Mouse (Mus musculus) lung, postnatal 0 days (tissue): ENCODE data around the gene Man1b1.

Source experiments
- CTCF ChIP-seq: IDR thresholded peaks from 2 replicates; pipeline ENCODE4 v1.5.1; 2016; ENCODE audit warnings: antibody characterized with exemption, mild to moderate bottlenecking
- EP300 ChIP-seq: IDR thresholded peaks from 2 replicates; pipeline ENCODE4 v1.6.1; 2016; ENCODE audit warnings: antibody characterized with exemption, mild to moderate bottlenecking, control low read depth

DNA sequence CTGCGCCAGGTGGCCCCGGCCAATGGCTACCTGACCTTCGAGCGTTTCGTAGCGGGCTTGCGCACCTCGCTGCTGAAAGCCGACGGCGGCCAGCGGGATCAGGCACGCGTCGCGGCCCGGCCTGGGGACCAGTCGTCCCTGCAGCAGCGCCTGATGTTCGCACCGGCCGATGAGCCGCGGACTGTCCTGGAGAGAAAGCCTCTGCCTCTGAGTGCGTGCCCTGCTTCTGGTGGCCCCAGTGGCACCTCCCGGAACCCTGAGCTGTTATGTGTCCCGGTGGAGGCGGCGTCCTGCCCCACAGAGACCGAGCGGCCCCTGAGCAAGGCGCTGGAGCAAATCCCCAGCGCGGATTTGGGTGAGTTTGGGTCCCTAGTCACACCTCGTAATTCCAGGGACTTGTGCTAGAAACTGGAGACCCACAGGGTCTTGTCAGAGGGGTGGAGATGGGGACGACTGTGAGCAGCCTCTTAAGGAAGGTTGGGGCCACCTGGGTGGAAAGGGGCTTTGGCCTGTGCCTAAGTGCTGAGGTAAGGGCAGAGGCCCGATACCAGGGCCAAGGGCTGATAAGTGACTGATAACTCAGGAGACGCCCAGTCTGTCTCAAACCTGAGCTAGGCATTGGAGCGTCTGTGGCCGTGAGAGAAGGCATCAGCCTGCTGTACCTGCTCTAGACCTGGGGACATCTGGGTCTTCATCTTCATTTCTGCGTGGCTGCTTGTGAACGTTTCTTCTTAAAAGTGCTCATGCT, 40.7 kb downstream of the Man1b1 start:
- TF ChIP-seq CTCF (no peak), EP300 (no peak)
